Mouse (Mus musculus) kidney, embryonic 14.5 days (tissue): ENCODE data around the gene Ptch1. TPM values are rescaled to one million over a fixed set of nuclear protein-coding genes. Genes with fewer than 3 reads are reported as not detected.

Source experiments
- ATAC-seq: fragments of 200-750 bp; cut with Nextera tagmentation; 2 replicates; pipeline ENCODE4 v1.8.0; 2017; ENCODE audit warnings: moderate number of reproducible peaks, mild to moderate bottlenecking, moderate TSS enrichment, moderate library complexity; ENCODE audit not compliant: low FRiP score, low TSS enrichment
- H3K27ac ChIP-seq: fragments of 300-500 bp; sonication (generic); 2 replicates; pipeline ENCODE4 v1.5.1; 2014; ENCODE audit warnings: low read depth, mild to moderate bottlenecking, low read length, moderate library complexity, mixed read lengths
- H3K27me3 ChIP-seq: fragments of 300-500 bp; sonication (generic); 2 replicates; pipeline ENCODE4 v1.6.1; 2014; ENCODE audit warnings: mild to moderate bottlenecking, low read length; ENCODE audit not compliant: control insufficient read depth, insufficient read depth
- H3K36me3 ChIP-seq: fragments of 300-500 bp; sonication (generic); 2 replicates; pipeline ENCODE4 v1.6.1; 2014; ENCODE audit warnings: low read length, mixed read lengths; ENCODE audit not compliant: control insufficient read depth, insufficient read depth
- H3K4me1 ChIP-seq: fragments of 300-500 bp; sonication (generic); 2 replicates; pipeline ENCODE4 v1.6.1; 2014; ENCODE audit warnings: low read length, mixed read lengths; ENCODE audit not compliant: control insufficient read depth, insufficient read depth
- H3K4me2 ChIP-seq: fragments of 300-500 bp; sonication (generic); replicated peaks from 2 replicates; pipeline ENCODE4 v1.6.1; 2014; ENCODE audit warnings: low read depth, mild to moderate bottlenecking, low read length
- H3K4me3 ChIP-seq: fragments of 300-500 bp; sonication (generic); 2 replicates; pipeline ENCODE4 v1.5.1; 2014; ENCODE audit warnings: mild to moderate bottlenecking, low read length
- H3K9ac ChIP-seq: fragments of 300-500 bp; sonication (generic); 2 replicates; pipeline ENCODE4 v1.6.1; 2014; ENCODE audit warnings: low read depth, mild to moderate bottlenecking, low read length, moderate library complexity
- H3K9me3 ChIP-seq: fragments of 300-500 bp; sonication (generic); 2 replicates; pipeline ENCODE4 v1.6.1; 2016; ENCODE audit warnings: low read length; ENCODE audit not compliant: control insufficient read depth
- WGBS: fragments of 180-500 bp; shearing (Covaris S2); extraction: QIAGEN DNeasy Blood & Tissue Kit; methylation state at CpG from one replicate; pipeline ENCODE4 v1.1.7; 2014; 5-methylcytosine and 5-hydroxymethylcytosine counted together
- polyA plus RNA-seq: library from polyadenylated mRNA; unstranded; fragments of >200 nt; fragmentation: Nextera tagmentation; extraction: Ambion mirVana; gene quantifications from 2 replicates; pipeline ENCODE4 v1.2.1, GENCODE M21; 2014

Ptch1 gene
- polyA plus RNA-seq, 1 experiment from 2014 or later = 28.2 TPM

GRCm38 (mm10) chr13:63555885-63556284 is 17.5 kb downstream of the Ptch1 start:
- Histone ChIP-seq H3K9me3 (no peaks in the 10 kb centered on the region), H3K27ac (no peak overlapping the region), H3K4me2 (no peak overlapping the region; the same call in 1 of the 2 replicates), H3K9ac (no peak overlapping the region), H3K27me3 (no peaks in the 10 kb centered on the region), H3K4me3 (no peak overlapping the region), H3K4me1 (peaks cover 74% of the 10 kb centered on the region), H3K36me3 (peaks cover 14% of the 10 kb centered on the region)
- no peak for ATAC-seq
- WGBS = 17% methylated on average over 5 of the region's 5 CpGs

DNA sequence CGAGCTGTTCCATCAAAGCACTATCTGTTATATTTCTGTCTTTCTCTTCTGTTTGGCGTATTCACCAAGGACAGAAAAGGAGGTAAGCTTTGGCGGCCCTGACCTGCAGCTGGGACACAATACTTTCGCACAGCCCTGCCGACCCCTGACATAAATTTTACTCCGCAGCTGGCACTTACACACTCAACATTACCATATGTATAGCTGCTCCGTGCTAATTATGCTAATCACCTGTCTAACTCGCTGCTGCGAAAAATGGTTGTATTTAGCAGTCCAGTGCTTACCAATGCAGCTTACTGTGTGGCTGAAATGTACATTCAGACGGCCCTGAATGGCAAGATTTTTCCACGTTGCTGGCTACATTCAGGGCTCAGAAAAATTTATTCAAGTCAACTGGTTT is 18.8 kb downstream of the Ptch1 start:
- no peak overlapping the region for H3K27ac ChIP-seq
- H3K27me3 ChIP-seq = no peaks in the 10 kb centered on the region
- ATAC-seq = no peak
- no peak overlapping the region for H3K9ac ChIP-seq
- peaks cover 10% of the 10 kb centered on the region for H3K36me3 ChIP-seq
- 33% methylated on average over 11 of the region's 11 CpGs for WGBS
- no peak overlapping the region for H3K4me3 ChIP-seq
- peaks cover 75% of the 10 kb centered on the region for H3K4me1 ChIP-seq
- H3K4me2 ChIP-seq = no peak overlapping the region; the same call in 1 of the 2 replicates
- no peaks in the 10 kb centered on the region for H3K9me3 ChIP-seq

- no peak for ATAC-seq
- WGBS = 78% methylated on average over 5 of the region's 5 CpGs
- H3K4me2 ChIP-seq = no peak overlapping the region
- H3K9me3 ChIP-seq = no peaks in the 10 kb centered on the region
- H3K27me3 ChIP-seq = no peaks in the 10 kb centered on the region
- H3K36me3 ChIP-seq = peaks cover 10% of the 10 kb centered on the region
- H3K4me1 ChIP-seq = peaks cover 74% of the 10 kb centered on the region
- no peak overlapping the region for H3K4me3 ChIP-seq
- no peak overlapping the region for H3K9ac ChIP-seq
- no peak overlapping the region for H3K27ac ChIP-seq
Observed at GRCm38 (mm10) chr13:63553436-63553835, 20.0 kb downstream of the Ptch1 start.

DNA sequence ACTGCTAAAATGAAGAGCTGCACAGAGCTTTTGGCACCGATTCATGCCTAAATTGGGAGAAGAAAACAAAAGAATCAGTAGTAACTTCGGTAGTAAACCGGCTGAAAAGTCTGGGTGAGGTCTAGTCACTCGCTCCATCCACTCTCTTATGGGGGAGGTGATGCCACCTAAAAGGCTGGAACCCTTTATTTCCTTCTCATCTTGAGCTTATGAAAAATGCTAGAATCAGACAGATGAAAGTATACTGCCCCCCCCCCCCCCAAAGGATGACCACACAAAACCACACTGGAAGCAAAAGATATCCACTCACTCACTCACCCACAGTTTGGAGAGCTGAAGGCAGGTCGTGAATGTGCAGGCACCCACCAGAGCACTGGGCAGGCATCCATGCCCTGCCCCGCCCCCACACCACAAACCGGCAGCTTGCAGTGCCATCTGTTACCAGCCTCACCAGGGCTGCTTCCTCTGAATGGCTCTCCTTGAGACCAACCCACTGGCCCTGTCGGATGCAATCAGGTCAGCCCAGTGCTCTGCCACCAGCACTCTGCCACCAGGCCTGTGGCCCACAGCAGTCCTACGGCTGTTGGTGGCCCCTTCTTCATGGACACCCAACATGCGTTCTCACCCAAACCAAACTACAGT is 21.0 kb downstream of the Ptch1 start:
- peak; percentile 33; the same call in 1 of the 2 replicates for ATAC-seq
- 71% methylated on average over 10 of the region's 10 CpGs for WGBS
- H3K4me3 ChIP-seq = no peak overlapping the region
- no peaks in the 10 kb centered on the region for H3K9me3 ChIP-seq
- no peak overlapping the region for H3K27ac ChIP-seq
- H3K4me2 ChIP-seq = no peak overlapping the region
- H3K36me3 ChIP-seq = peaks cover 13% of the 10 kb centered on the region
- H3K4me1 ChIP-seq = peaks cover 64% of the 10 kb centered on the region
- no peaks in the 10 kb centered on the region for H3K27me3 ChIP-seq
- H3K9ac ChIP-seq = no peak overlapping the region

DNA sequence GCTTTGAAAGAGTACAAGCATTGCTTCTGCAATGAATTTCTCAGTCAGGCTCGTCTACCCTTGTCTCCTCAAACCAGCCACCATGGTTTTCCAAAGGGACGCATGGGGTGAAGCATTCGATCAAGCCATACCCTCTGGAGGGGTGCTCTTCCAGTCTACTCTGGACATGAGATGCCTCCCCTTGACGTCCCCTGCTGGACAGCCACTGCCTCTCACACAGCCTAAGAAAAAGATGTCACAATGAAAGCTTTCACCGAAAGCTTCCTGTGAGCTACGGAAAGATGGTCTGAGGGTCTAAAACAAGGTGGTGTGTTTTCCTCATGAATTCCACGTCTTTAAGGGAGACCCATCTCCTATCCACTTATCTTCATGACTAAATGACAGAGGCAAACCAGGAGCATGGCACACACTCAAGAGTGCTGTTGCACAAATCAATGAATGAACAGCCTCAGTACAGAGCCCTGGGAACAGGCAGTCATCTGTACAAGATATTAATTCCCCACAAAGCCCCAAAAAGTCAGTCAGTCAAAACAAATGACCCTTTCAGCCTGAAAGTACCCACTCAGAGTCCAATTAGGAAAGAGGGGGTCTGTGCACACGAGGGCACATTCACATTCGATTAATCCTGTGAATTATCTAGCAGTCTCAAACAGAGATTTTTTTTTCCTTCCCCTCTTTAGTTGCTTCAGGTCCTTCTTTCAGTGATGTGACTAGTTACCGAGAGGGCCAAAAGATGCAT is 21.7 kb downstream of the Ptch1 start:
- 77% methylated on average over 10 of the region's 10 CpGs for WGBS

GRCm38 (mm10) chr13:63550367-63550766 is 23.0 kb downstream of the Ptch1 start:
- no peaks in the 10 kb centered on the region for H3K27me3 ChIP-seq
- peaks cover 24% of the 10 kb centered on the region for H3K36me3 ChIP-seq
- ATAC-seq = no peak
- no peak overlapping the region for H3K4me2 ChIP-seq
- H3K9ac ChIP-seq = no peak overlapping the region
- H3K4me3 ChIP-seq = no peak overlapping the region
- whole genome bisulfite sequencing = 71% methylated on average over 5 of the region's 5 CpGs
- no peaks in the 10 kb centered on the region for H3K9me3 ChIP-seq
- peaks cover 46% of the 10 kb centered on the region for H3K4me1 ChIP-seq
- no peak overlapping the region for H3K27ac ChIP-seq

More for the DNA sequence above, 21.7 kb downstream of the Ptch1 start:
- Histone ChIP-seq H3K9ac (no peak overlapping the region), H3K9me3 (no peaks in the 10 kb centered on the region), H3K4me3 (no peak overlapping the region), H3K4me1 (peaks cover 58% of the 10 kb centered on the region), H3K27me3 (no peaks in the 10 kb centered on the region), H3K36me3 (peaks cover 18% of the 10 kb centered on the region), H3K27ac (no peak overlapping the region), H3K4me2 (no peak overlapping the region)
- ATAC-seq = no peak

DNA sequence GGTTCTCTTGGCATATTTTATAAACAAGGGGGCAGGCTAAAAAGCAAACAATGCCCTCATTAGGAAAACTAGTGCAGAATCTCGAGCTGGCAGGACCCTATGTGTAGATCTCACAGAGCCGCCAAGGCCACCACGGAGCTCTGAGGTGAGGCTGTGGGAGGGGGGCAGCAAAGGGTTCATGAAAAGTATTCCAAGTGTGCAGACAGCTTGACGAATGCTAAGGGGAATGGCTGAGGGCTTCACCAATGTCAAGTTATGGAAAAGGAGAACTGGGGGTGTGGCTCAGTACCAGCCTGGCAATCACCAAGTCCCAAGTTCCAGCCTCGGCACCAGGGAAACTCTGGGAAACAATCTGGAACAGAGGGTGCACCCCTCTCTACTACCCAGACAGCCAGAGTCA is 24.2 kb downstream of the Ptch1 start:
- no peak overlapping the region for H3K9ac ChIP-seq
- 66% methylated on average over 5 of the region's 5 CpGs for WGBS
- H3K27ac ChIP-seq = no peak overlapping the region
- H3K27me3 ChIP-seq = no peaks in the 10 kb centered on the region
- peaks cover 35% of the 10 kb centered on the region for H3K4me1 ChIP-seq
- no peak overlapping the region for H3K4me2 ChIP-seq
- no peak for ATAC-seq
- H3K9me3 ChIP-seq = no peaks in the 10 kb centered on the region
- no peak overlapping the region for H3K4me3 ChIP-seq
- H3K36me3 ChIP-seq = peaks cover 30% of the 10 kb centered on the region

GRCm38 (mm10) chr13:63548571-63548970 is 24.8 kb downstream of the Ptch1 start:
- ATAC-seq = no peak
- no peak overlapping the region for H3K9ac ChIP-seq
- peaks cover 30% of the 10 kb centered on the region for H3K4me1 ChIP-seq
- no peak overlapping the region for H3K27ac ChIP-seq
- H3K27me3 ChIP-seq = no peaks in the 10 kb centered on the region
- peaks cover 33% of the 10 kb centered on the region for H3K36me3 ChIP-seq
- H3K9me3 ChIP-seq = no peaks in the 10 kb centered on the region
- H3K4me3 ChIP-seq = no peak overlapping the region
- H3K4me2 ChIP-seq = no peak overlapping the region
- WGBS = 85% methylated on average over 4 of the region's 4 CpGs

GRCm38 (mm10) chr13:63545291-63545690 is 28.1 kb downstream of the Ptch1 start:
- Histone ChIP-seq H3K9ac (no peak overlapping the region), H3K27me3 (no peaks in the 10 kb centered on the region), H3K4me2 (no peak overlapping the region), H3K4me1 (peaks cover 16% of the 10 kb centered on the region; the same call in 1 of the 2 replicates), H3K36me3 (peaks cover 62% of the 10 kb centered on the region), H3K4me3 (no peak overlapping the region), H3K27ac (no peak overlapping the region), H3K9me3 (no peaks in the 10 kb centered on the region)
- WGBS = 87% methylated on average over 7 of the region's 7 CpGs
- ATAC-seq = no peak
